Mouse (Mus musculus) olfactory bulb, adult 2 months (tissue): ENCODE data around the gene Kansl2.

ENCODE experiments used
- CTCF ChIP-seq: fragments of 200-500 bp; IDR thresholded peaks from 2 replicates; pipeline ENCODE4 v1.5.1; 2012; ENCODE audit warnings: low read depth, mild to moderate bottlenecking, low read length, moderate library complexity; ENCODE audit not compliant: insufficient read depth
- POLR2A ChIP-seq: fragments of 200-500 bp; IDR thresholded peaks from 2 replicates; pipeline ENCODE4 v1.6.1; 2012; ENCODE audit warnings: mild to moderate bottlenecking, low read depth, low read length, moderate library complexity; ENCODE audit not compliant: insufficient read depth

DNA sequence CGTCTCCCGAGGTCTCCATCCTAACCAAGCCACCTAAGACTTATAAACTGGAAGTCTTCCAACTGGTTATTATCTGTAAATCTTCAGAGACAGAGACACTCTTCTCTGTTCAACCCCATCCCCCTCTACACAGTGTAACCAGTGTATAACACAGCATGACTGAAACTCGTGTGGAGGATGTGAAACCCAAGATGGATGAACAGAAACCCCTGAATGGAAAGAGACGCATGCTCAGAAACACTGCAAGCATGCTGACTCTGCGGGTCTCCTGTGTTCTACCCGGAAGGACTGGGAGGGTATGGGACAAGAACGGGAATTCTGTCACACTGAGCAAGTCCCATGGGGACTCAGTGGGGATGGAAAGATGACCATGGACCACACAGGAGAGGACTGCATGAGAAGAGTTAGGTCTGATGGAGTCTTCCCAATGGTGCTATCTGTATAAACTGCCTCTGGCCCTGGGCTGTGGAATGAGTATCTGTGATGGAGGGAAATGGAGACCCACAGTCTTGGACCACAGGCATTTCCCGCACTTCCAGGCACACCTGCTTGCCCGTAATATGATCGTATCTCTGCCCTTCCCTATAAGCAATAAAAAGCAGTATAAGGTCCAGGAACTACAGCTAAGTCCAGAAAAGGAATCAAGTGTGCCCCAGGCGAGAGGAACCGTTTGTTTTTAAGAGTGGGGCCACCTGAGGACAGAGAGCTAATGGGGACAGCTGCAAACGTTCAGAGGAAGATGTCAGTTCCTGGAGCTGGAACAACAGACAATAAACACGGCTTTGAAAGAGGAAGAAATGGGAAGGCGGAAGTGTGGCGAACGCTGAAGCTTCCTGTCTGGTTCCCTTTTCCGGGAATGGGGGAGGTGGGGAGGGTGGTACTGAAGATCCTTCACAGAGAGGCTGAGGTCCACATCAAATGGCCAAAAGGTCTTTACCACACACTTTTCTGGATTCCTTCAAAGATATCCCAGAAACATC lies 49.9 kb downstream of the Kansl2 start:
- TF ChIP-seq CTCF = no peak
- no peak for TF ChIP-seq POLR2A
